Mouse (Mus musculus): ENCODE data around the gene Rps8.
"Not testable (repeated sequence)": the region's sequence is repeated elsewhere in the genome, so short reads cannot be mapped to it uniquely, and the experiment has no call there.

- TF ChIP-seq CTCF (IDR thresholded peaks at IDR 0.05; ENCODE audit: control insufficient read depth, insufficient read depth, insufficient replicate concordance, low read depth, low read length); POLR2A (IDR thresholded peaks at IDR 0.05; ENCODE audit: control insufficient read depth, low read depth, low read length): not testable (repeated sequence)
These were observed 26.7 kb upstream of the Rps8 start for GRCm38 (mm10) chr4:117182759-117183096.

Measured in testis, adult 2 months (tissue).